Mouse (Mus musculus): ENCODE data around the gene Rhbdl3. TPM values are rescaled to one million over a fixed set of nuclear protein-coding genes. Genes with fewer than 3 reads are reported as not detected.
"Not testable (repeated sequence)": the region's sequence is repeated elsewhere in the genome, so short reads cannot be mapped to it uniquely, and the experiment has no call there.

Rhbdl3 gene
- total and polyA plus RNA-seq, 2 experiments from 2014 or later, result 1.7 to 1.9 TPM

DNA sequence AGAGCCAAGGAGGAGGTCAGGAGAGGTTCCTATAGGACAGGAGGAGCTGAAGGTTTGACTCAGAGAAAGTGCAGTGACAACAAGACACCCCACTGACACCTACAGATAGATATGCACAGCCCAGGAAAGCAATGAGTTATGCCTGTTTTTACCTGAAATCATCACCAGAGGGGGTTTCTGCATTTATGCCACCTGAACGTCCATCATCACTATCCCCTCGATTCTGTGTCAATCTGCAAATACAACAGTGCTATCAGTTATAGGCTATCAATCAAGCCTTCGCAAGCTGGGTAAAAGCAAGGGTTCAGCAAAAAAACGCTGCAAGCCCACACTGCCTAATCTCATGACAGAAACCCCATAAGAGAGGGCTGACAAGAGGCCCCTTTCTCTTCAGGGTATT, 75.9 kb downstream of the Rhbdl3 start:
- Histone ChIP-seq H3K27ac (ENCODE audit: low read depth, low read length) (no peak overlapping the region), H3K4me3 (ENCODE audit: low read depth, low read length) (peak overlapping the region; percentile 90; the same call in 1 of the 2 replicates), H3K9ac (replicated peaks; ENCODE audit: low read length, poor library complexity, severe bottlenecking) (0 out of 2 replicates have a peak overlapping the region, but pooled peaks have one; percentile 95), H3K36me3 (ENCODE audit: insufficient read depth, low read length) (peaks cover 19% of the 10 kb centered on the region), H3K9me3 (ENCODE audit: low read length) (no peaks in the 10 kb centered on the region), H3K4me1 (ENCODE audit: insufficient read depth, low read length) (0 out of 2 replicates have a peak, but pooled peaks cover 7% of the 10 kb centered on the region), H3K4me2 (ENCODE audit: low read depth, low read length, poor library complexity, severe bottlenecking) (peak overlapping the region; percentile 80), H3K27me3 (ENCODE audit: insufficient read depth, low read length) (no peaks in the 10 kb centered on the region)
- 66% methylated on average over 4 of the region's 4 CpGs for WGBS
- DNase-seq (ENCODE audit: low spot score) (peak; percentile 26), ATAC-seq (ENCODE audit: low FRiP score) (no peak)
- TF ChIP-seq CTCF (IDR thresholded peaks at IDR 0.05), result peak; percentile 56

DNA sequence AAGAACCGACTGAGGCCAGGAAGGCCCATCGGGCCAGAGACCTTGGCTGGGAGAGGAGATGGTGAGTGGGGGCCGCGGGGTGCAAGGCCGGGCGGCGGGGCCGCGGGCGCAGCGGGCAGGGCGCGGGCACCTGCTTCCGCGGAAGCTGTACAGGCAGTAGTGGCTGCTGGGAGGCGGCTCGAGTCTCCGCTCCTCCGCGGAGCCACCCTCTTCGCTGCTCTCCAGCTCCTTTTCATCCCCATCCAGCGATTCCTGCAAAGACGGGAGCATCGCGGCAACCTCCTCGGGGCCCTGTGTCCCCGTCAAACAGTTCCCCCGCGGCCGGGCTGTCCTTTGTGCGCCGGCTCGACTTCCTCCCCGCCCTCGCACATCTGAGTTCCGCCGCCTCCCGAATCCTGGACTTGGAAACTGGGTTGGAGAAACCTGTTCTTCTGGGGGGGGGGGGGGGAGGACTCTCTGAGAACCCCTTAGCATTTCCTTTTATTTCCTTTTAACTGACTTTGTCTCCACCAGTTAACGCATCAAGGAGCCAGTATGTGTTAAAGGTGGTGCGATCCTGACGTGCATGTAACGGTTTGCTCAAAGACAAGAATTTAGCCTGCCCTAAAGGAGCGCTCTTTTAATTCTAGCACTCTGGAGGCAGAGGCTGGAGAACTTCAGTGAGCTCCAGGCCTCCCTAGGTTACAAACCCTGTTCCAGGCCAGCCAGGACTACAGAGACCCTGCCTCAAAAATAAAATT, 77.2 kb downstream of the Rhbdl3 start, which contains the start of gene 5730455P16Rik:
TSS of gene 5730455P16Rik (minus strand) at position 323 of the 740 bp plus-strand sequence.
- peak; percentile 87 for ATAC-seq (ENCODE audit: low FRiP score)
- Histone ChIP-seq H3K4me3 (ENCODE audit: low read depth, low read length) (peak within 1 kb of the TSS; percentile 90), H3K36me3 (ENCODE audit: insufficient read depth, low read length) (peaks cover 19% of the 10 kb centered on the region), H3K27ac (ENCODE audit: low read depth, low read length) (peak within 1 kb of the TSS; percentile 91), H3K9me3 (ENCODE audit: low read length) (no peaks in the 10 kb centered on the region), H3K27me3 (ENCODE audit: insufficient read depth, low read length) (no peaks in the 10 kb centered on the region), H3K9ac (replicated peaks; ENCODE audit: low read length, poor library complexity, severe bottlenecking) (peak within 1 kb of the TSS; percentile 95), H3K4me2 (ENCODE audit: low read depth, low read length, poor library complexity, severe bottlenecking) (peak within 1 kb of the TSS; percentile 80), H3K4me1 (ENCODE audit: insufficient read depth, low read length) (0 out of 2 replicates have a peak, but pooled peaks cover 7% of the 10 kb centered on the region)
- no peak for TF ChIP-seq CTCF (IDR thresholded peaks at IDR 0.05)
- WGBS, result 2% methylated on average over 36 of the region's 43 CpGs
- peak; percentile 88 for DNase-seq (ENCODE audit: low spot score)

DNA sequence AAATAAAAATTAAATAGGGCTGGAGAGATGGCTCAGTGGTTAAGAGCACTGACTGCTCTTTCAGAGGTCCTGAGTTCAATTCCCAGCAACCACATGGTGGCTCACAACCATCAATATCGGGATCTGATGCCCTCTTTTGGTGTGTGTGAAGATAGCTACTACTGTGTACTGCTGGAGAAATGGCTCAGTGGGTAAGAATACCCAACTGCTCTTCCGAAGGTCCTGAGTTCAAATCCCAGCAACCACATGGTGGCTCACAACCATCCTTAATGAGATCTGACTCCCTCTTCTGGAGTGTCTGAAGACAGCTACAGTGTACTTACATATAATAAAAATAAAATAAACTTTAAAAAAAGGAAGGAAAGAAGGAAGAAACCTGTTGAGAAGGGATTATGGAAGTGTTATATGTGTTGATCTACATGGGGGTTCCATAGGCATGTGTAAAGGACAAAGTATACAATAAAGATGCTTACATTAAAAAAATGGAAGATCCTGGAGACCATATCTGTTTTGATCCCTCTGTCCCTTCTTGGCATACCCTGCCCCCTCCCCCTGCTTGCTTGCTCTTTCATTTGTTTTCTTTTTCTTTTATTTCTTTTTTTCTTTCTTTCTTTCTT, 77.8 kb downstream of the Rhbdl3 start:
- peak overlapping the region; percentile 80 for H3K4me2 ChIP-seq (ENCODE audit: low read depth, low read length, poor library complexity, severe bottlenecking)
- H3K4me1 ChIP-seq (ENCODE audit: insufficient read depth, low read length); H3K27me3 ChIP-seq (ENCODE audit: insufficient read depth, low read length); DNase-seq (ENCODE audit: low spot score); H3K9me3 ChIP-seq (ENCODE audit: low read length); ATAC-seq (ENCODE audit: low FRiP score): not testable (repeated sequence)
- 59% methylated on average over 2 of the region's 2 CpGs for WGBS
- peak overlapping the region; percentile 91 for H3K27ac ChIP-seq (ENCODE audit: low read depth, low read length)
- H3K9ac ChIP-seq (replicated peaks; ENCODE audit: low read length, poor library complexity, severe bottlenecking), result peak overlapping the region; percentile 95; the same call in 1 of the 2 replicates
- peaks cover 14% of the 10 kb centered on the region for H3K36me3 ChIP-seq (ENCODE audit: insufficient read depth, low read length)
- H3K4me3 ChIP-seq (ENCODE audit: low read depth, low read length), result peak overlapping the region; percentile 90

DNA sequence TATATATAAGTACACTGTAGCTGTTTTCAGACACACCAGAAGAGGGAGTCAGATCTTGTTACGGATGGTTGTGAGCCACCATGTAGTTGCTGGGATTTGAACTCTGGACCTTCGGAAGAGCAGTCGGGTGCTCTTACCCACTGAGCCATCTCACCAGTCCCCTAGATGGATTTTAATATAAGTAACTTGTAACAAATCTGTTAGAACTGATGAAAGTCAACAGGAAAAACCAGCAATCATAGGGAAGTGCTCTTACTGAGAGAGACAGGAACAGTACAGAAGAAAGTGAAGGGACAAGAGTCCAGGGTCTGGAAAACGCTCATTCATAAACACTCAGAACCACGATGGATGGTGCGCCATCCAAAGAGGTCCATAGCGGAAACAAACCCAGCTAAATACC, 78.5 kb downstream of the Rhbdl3 start:
- H3K4me2 ChIP-seq (ENCODE audit: low read depth, low read length, poor library complexity, severe bottlenecking); H3K27ac ChIP-seq (ENCODE audit: low read depth, low read length); DNase-seq (ENCODE audit: low spot score); H3K4me3 ChIP-seq (ENCODE audit: low read depth, low read length); H3K27me3 ChIP-seq (ENCODE audit: insufficient read depth, low read length); H3K9me3 ChIP-seq (ENCODE audit: low read length); H3K9ac ChIP-seq (replicated peaks; ENCODE audit: low read length, poor library complexity, severe bottlenecking); H3K4me1 ChIP-seq (ENCODE audit: insufficient read depth, low read length); H3K36me3 ChIP-seq (ENCODE audit: insufficient read depth, low read length); ATAC-seq (ENCODE audit: low FRiP score): not testable (repeated sequence)
- 95% methylated on average over 7 of the region's 7 CpGs for WGBS

DNA sequence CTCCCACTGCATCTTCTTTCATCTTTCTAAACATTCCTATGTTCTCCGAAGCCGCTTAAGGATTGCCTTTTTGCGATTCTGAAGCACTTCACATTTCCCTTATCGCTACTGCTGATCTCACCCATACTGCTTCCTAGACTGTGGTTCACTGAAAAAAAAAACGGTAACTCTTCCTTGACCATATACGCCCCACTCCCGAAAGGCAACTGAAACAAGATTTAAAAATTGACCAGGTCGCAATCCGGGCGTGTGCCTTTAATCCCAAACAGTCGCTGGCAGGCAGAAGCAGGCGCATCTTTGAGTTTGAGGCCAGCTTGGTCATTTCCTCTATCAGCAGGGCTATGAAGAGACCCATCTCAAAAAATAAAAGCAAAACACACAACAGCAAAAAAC, 81.9 kb downstream of the Rhbdl3 start:
- H3K9me3 ChIP-seq (ENCODE audit: low read length), result no peaks in the 10 kb centered on the region
- peak overlapping the region; percentile 52 for H3K4me2 ChIP-seq (ENCODE audit: low read depth, low read length, poor library complexity, severe bottlenecking)
- peaks cover 14% of the 10 kb centered on the region for H3K4me1 ChIP-seq (ENCODE audit: insufficient read depth, low read length)
- 5% methylated on average over 12 of the region's 12 CpGs for WGBS
- no peaks in the 10 kb centered on the region for H3K36me3 ChIP-seq (ENCODE audit: insufficient read depth, low read length)
- peak overlapping the region; percentile 81 for H3K4me3 ChIP-seq (ENCODE audit: low read depth, low read length)
- DNase-seq (ENCODE audit: low spot score) (peak; percentile 42), ATAC-seq (ENCODE audit: low FRiP score) (no peak)
- H3K9ac ChIP-seq (replicated peaks; ENCODE audit: low read length, poor library complexity, severe bottlenecking), result peak overlapping the region; percentile 69
- peak overlapping the region; percentile 95 for H3K27ac ChIP-seq (ENCODE audit: low read depth, low read length)
- H3K27me3 ChIP-seq (ENCODE audit: insufficient read depth, low read length), result no peaks in the 10 kb centered on the region
- no peak for TF ChIP-seq CTCF (IDR thresholded peaks at IDR 0.05)

Measured in midbrain, postnatal 0 days (tissue).